Mouse (Mus musculus) kidney, embryonic 15.5 days (tissue): ENCODE measurements at regions not wholly inside any gene's neighbourhood (a gene's known extent, or its start where the extent isn't known, plus 50 kb on each side); places are given as distances from the start of the nearest gene placed in this dataset.

Experiments
- ATAC-seq: fragments of 200-750 bp; cut with Nextera tagmentation; replicated peaks from 2 replicates; pipeline ENCODE4 v1.8.0; 2017; ENCODE audit warnings: moderate TSS enrichment; ENCODE audit not compliant: low FRiP score
- H3K27ac ChIP-seq: fragments of 300-500 bp; sonication (generic); 2 replicates; pipeline ENCODE4 v1.5.1; 2015; ENCODE audit warnings: mild to moderate bottlenecking, inconsistent platforms
- H3K27me3 ChIP-seq: fragments of 300-500 bp; sonication (generic); 2 replicates; pipeline ENCODE4 v1.6.1; 2015; ENCODE audit warnings: inconsistent platforms
- H3K36me3 ChIP-seq: fragments of 300-500 bp; sonication (generic); 2 replicates; pipeline ENCODE4 v1.6.1; 2015; ENCODE audit warnings: inconsistent platforms
- H3K4me1 ChIP-seq: fragments of 300-500 bp; sonication (generic); 2 replicates; pipeline ENCODE4 v1.6.1; 2015; ENCODE audit warnings: inconsistent platforms
- H3K4me2 ChIP-seq: fragments of 300-500 bp; sonication (generic); 2 replicates; pipeline ENCODE4 v1.6.1; 2015; ENCODE audit warnings: moderate library complexity, mild to moderate bottlenecking, inconsistent platforms
- H3K4me3 ChIP-seq: fragments of 300-500 bp; sonication (generic); replicated peaks from 2 replicates; pipeline ENCODE4 v1.5.1; 2015; ENCODE audit warnings: mild to moderate bottlenecking, inconsistent platforms
- H3K9ac ChIP-seq: fragments of 300-500 bp; sonication (generic); 2 replicates; pipeline ENCODE4 v1.6.1; 2015; ENCODE audit warnings: mild to moderate bottlenecking, inconsistent platforms
- H3K9me3 ChIP-seq: fragments of 300-500 bp; sonication (generic); replicated peaks from 2 replicates; pipeline ENCODE4 v1.6.1; 2016; ENCODE audit warnings: inconsistent platforms
- WGBS: fragments of 180-500 bp; shearing (Covaris S2); methylation state at CpG from one replicate; pipeline ENCODE4 v1.1.7; 2015; ENCODE audit warnings: mixed read lengths; 5-methylcytosine and 5-hydroxymethylcytosine counted together

- Histone ChIP-seq H3K27ac (no peak overlapping the region), H3K9me3 (no peaks in the 10 kb centered on the region), H3K4me2 (no peak overlapping the region), H3K27me3 (peaks cover 49% of the 10 kb centered on the region), H3K9ac (no peak overlapping the region), H3K36me3 (no peaks in the 10 kb centered on the region), H3K4me1 (peaks cover 18% of the 10 kb centered on the region), H3K4me3 (no peak overlapping the region)
- ATAC-seq: 0 out of 2 replicates have a peak, but pooled peaks have one; percentile 9
- 38% methylated on average over 12 of the region's 12 CpGs for WGBS
Measured at GRCm38 (mm10) chr11:117425927-117426326, 58.2 kb upstream of the Gm11733 start.

GRCm38 (mm10) chr11:117426651-117427050 is 57.5 kb upstream of the Gm11733 start:
- Histone ChIP-seq H3K4me2 (no peak overlapping the region), H3K4me1 (peaks cover 18% of the 10 kb centered on the region), H3K27ac (no peak overlapping the region), H3K4me3 (no peak overlapping the region), H3K36me3 (no peaks in the 10 kb centered on the region), H3K9ac (no peak overlapping the region), H3K27me3 (peaks cover 44% of the 10 kb centered on the region), H3K9me3 (no peaks in the 10 kb centered on the region)
- WGBS: 75% methylated on average over 4 of the region's 4 CpGs
- ATAC-seq: no peak

- WGBS: 83% methylated on average over 17 of the region's 17 CpGs
- no peak for ATAC-seq
- no peak overlapping the region for H3K4me2 ChIP-seq
- H3K4me1 ChIP-seq: peaks cover 18% of the 10 kb centered on the region
- H3K4me3 ChIP-seq: no peak overlapping the region
- H3K27me3 ChIP-seq: peaks cover 41% of the 10 kb centered on the region
- no peak overlapping the region for H3K27ac ChIP-seq
- H3K9ac ChIP-seq: no peak overlapping the region
- no peaks in the 10 kb centered on the region for H3K36me3 ChIP-seq
- H3K9me3 ChIP-seq: 0 out of 2 replicates have a peak, but pooled peaks cover 2% of the 10 kb centered on the region
Measured at GRCm38 (mm10) chr11:117427808-117428510, 56.2 kb upstream of the Gm11733 start.

- peaks cover 37% of the 10 kb centered on the region for H3K27me3 ChIP-seq
- H3K4me1 ChIP-seq: peaks cover 18% of the 10 kb centered on the region
- no peak overlapping the region for H3K4me3 ChIP-seq
- no peak for ATAC-seq
- no peaks in the 10 kb centered on the region for H3K36me3 ChIP-seq
- no peak overlapping the region for H3K27ac ChIP-seq
- WGBS: 76% methylated on average over 10 of the region's 10 CpGs
- no peak overlapping the region for H3K9ac ChIP-seq
- no peak overlapping the region for H3K4me2 ChIP-seq
- 0 out of 2 replicates have a peak, but pooled peaks cover 3% of the 10 kb centered on the region for H3K9me3 ChIP-seq
Measured at GRCm38 (mm10) chr11:117429326-117429752, 54.8 kb upstream of the Gm11733 start.

- H3K4me3 ChIP-seq: no peak overlapping the region
- no peaks in the 10 kb centered on the region for H3K36me3 ChIP-seq
- no peak for ATAC-seq
- H3K9ac ChIP-seq: no peak overlapping the region
- no peak overlapping the region for H3K27ac ChIP-seq
- 44% methylated on average over 8 of the region's 8 CpGs for WGBS
- H3K27me3 ChIP-seq: peaks cover 34% of the 10 kb centered on the region
- H3K4me1 ChIP-seq: peaks cover 18% of the 10 kb centered on the region
- H3K4me2 ChIP-seq: no peak overlapping the region
- 0 out of 2 replicates have a peak, but pooled peaks cover 3% of the 10 kb centered on the region for H3K9me3 ChIP-seq
Measured at GRCm38 (mm10) chr11:117429894-117430293, 54.3 kb upstream of the Gm11733 start.

GRCm38 (mm10) chr11:117434056-117434455 is 50.1 kb upstream of the Gm11733 start:
- ATAC-seq: no peak
- H3K9ac ChIP-seq: no peak overlapping the region
- no peaks in the 10 kb centered on the region for H3K36me3 ChIP-seq

More at GRCm38 (mm10) chr11:117434056-117434455, 50.1 kb upstream of the Gm11733 start:
- peaks cover 34% of the 10 kb centered on the region for H3K27me3 ChIP-seq
- no peak overlapping the region for H3K4me3 ChIP-seq
- no peak overlapping the region for H3K4me2 ChIP-seq
- no peak overlapping the region for H3K27ac ChIP-seq
- H3K9me3 ChIP-seq: 0 out of 2 replicates have a peak, but pooled peaks cover 3% of the 10 kb centered on the region
- peaks cover 31% of the 10 kb centered on the region for H3K4me1 ChIP-seq
